ENCODE assay signal across 8 mouse cellular contexts in the genomic region with DNA sequence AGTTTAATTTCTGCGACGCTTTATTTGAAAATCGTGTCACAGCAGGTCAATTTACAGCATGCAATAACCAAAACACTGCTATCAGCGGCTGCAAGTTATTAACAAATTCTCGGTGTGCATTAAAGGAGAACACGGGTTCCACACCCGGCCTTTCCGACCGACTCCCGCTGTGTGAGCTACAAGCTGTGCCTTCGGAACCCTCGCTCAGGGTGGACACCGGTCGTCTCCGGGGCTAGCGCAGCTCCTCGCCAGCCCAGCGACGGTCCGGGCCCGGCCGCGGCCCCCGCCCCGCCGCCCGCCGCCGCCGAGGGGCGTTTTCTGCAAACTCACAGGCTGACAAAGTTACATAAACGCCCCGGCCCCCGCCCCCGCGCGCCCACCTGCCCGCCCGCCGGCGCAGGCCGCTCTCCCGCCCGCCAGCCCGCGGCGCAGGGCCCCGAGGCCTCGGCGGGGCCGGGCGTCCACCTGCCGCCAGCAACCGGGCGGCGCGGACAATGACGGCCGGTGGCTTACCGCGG. TPM values are rescaled to one million over a fixed set of nuclear protein-coding genes. Genes with fewer than 3 reads are reported as not detected.
DNase-seq lines count a peak whose midpoint lies in the region; ATAC-seq and TF ChIP-seq lines count a peak whose summit lies in the region.

No protein-coding gene starts in this region.

- H3K36me3 ChIP-seq in embryonic facial prominence, embryonic 10.5 days (replicated peaks), result no peaks in the 10 kb centered on the region; the same call in 1 of the 2 replicates
- no peaks in the 10 kb centered on the region for H3K36me3 ChIP-seq in heart, embryonic 13.5 days
- no peaks in the 10 kb centered on the region for H3K36me3 ChIP-seq in kidney, embryonic 16.5 days (ENCODE audit: insufficient read depth, low read length)
- H3K36me3 ChIP-seq in liver, postnatal 0 days (replicated peaks; ENCODE audit: insufficient read depth, low read length), result no peaks in the 10 kb centered on the region

- peak overlapping the region; percentile 89 for H3K4me2 ChIP-seq in heart, embryonic 13.5 days
- H3K4me2 ChIP-seq in kidney, embryonic 16.5 days (replicated peaks; ENCODE audit: low read depth, low read length), result peak overlapping the region; percentile 85
- H3K4me2 ChIP-seq in liver, postnatal 0 days (ENCODE audit: low read depth, low read length), result peak overlapping the region; percentile 95

- no peak for TF ChIP-seq EP300 in liver, postnatal 0 days (IDR thresholded peaks at IDR 0.05; ENCODE audit: low read depth)

- H3K27me3 ChIP-seq in embryonic facial prominence, embryonic 10.5 days (replicated peaks; ENCODE audit: low read depth, poor library complexity, severe bottlenecking), result no peaks in the 10 kb centered on the region
- no peaks in the 10 kb centered on the region for H3K27me3 ChIP-seq in heart, embryonic 13.5 days (replicated peaks)
- H3K27me3 ChIP-seq in kidney, embryonic 16.5 days (ENCODE audit: insufficient read depth, low read length), result no peaks in the 10 kb centered on the region
- H3K27me3 ChIP-seq in liver, postnatal 0 days (ENCODE audit: insufficient read depth, low read length), result no peaks in the 10 kb centered on the region

- TF ChIP-seq POLR2A in olfactory bulb, adult 2 months (IDR thresholded peaks at IDR 0.05; ENCODE audit: insufficient read depth, low read depth, low read length), result no peak

- no peaks in the 10 kb centered on the region for H3K9me3 ChIP-seq in embryonic facial prominence, embryonic 10.5 days
- no peaks in the 10 kb centered on the region for H3K9me3 ChIP-seq in heart, embryonic 13.5 days
- H3K9me3 ChIP-seq in kidney, embryonic 16.5 days (ENCODE audit: low read length), result no peaks in the 10 kb centered on the region
- H3K9me3 ChIP-seq in liver, postnatal 0 days (ENCODE audit: low read length), result no peaks in the 10 kb centered on the region

- DNase-seq in retina, embryonic 14.5 days (ENCODE audit: low spot score), result peak; percentile 53
- no peak for DNase-seq in retina, postnatal 1 day
- DNase-seq in embryonic facial prominence, embryonic 10.5 days (ENCODE audit: low spot score), result peak; percentile 73
- DNase-seq in liver, postnatal 0 days, result peak; percentile 66
- peak; percentile 44 for DNase-seq in urinary bladder, postnatal 14 days (ENCODE audit: low spot score)

- TF ChIP-seq CTCF in liver, postnatal 0 days (IDR thresholded peaks at IDR 0.05; ENCODE audit: low read depth), result no peak
- TF ChIP-seq CTCF in olfactory bulb, adult 2 months (IDR thresholded peaks at IDR 0.05; ENCODE audit: insufficient read depth, low read depth, low read length), result no peak

- H3K4me3 ChIP-seq in embryonic facial prominence, embryonic 10.5 days, result peak overlapping the region; percentile 86
- peak overlapping the region; percentile 91 for H3K4me3 ChIP-seq in heart, embryonic 13.5 days
- peak overlapping the region; percentile 84 for H3K4me3 ChIP-seq in kidney, embryonic 16.5 days (ENCODE audit: low read length)
- peak overlapping the region; percentile 81 for H3K4me3 ChIP-seq in liver, postnatal 0 days (ENCODE audit: low read depth, low read length)
- peak overlapping the region; percentile 85 for H3K4me3 ChIP-seq in olfactory bulb, adult 2 months (ENCODE audit: insufficient read depth, low read depth, low read length)

- peak overlapping the region; percentile 97 for H3K27ac ChIP-seq in embryonic facial prominence, embryonic 10.5 days (replicated peaks)
- peak overlapping the region; percentile 94 for H3K27ac ChIP-seq in heart, embryonic 13.5 days (replicated peaks)
- peak overlapping the region; percentile 96 for H3K27ac ChIP-seq in kidney, embryonic 16.5 days (ENCODE audit: low read length)
- peak overlapping the region; percentile 96 for H3K27ac ChIP-seq in liver, postnatal 0 days (ENCODE audit: low read depth)
- peak overlapping the region; percentile 90 for H3K27ac ChIP-seq in olfactory bulb, adult 2 months (ENCODE audit: insufficient read depth, low read depth, low read length)

- ATAC-seq in heart, embryonic 13.5 days (ENCODE audit: extremely low read depth, insufficient number of reproducible peaks, low FRiP score, low TSS enrichment), result no peak
- no peak; the same call in 1 of the 2 replicates for ATAC-seq in kidney, embryonic 16.5 days (ENCODE audit: low FRiP score, low TSS enrichment)
- ATAC-seq in liver, postnatal 0 days, result no peak

- WGBS in embryonic facial prominence, embryonic 10.5 days, result 1% methylated on average over 61 of the region's 61 CpGs
- 0% methylated on average over 44 of the region's 61 CpGs for WGBS in heart, embryonic 13.5 days
- under 1% methylated on average over 52 of the region's 61 CpGs for WGBS in kidney, embryonic 16.5 days
- under 1% methylated on average over 33 of the region's 61 CpGs for WGBS in liver, postnatal 0 days (ENCODE audit: insufficient replicate concordance)
- 3% methylated on average over 59 of the region's 61 CpGs for WGBS in olfactory bulb, adult 2 months

- H3K9ac ChIP-seq in heart, embryonic 13.5 days, result peak overlapping the region; percentile 96
- peak overlapping the region; percentile 92 for H3K9ac ChIP-seq in kidney, embryonic 16.5 days (replicated peaks; ENCODE audit: low read length)
- H3K9ac ChIP-seq in liver, postnatal 0 days (replicated peaks), result peak overlapping the region; percentile 88

- H3K4me1 ChIP-seq in embryonic facial prominence, embryonic 10.5 days, result peaks cover 43% of the 10 kb centered on the region
- peaks cover 42% of the 10 kb centered on the region for H3K4me1 ChIP-seq in heart, embryonic 13.5 days
- peaks cover 41% of the 10 kb centered on the region for H3K4me1 ChIP-seq in kidney, embryonic 16.5 days (ENCODE audit: insufficient read depth, low read length)
- H3K4me1 ChIP-seq in liver, postnatal 0 days (ENCODE audit: insufficient read depth), result peaks cover 18% of the 10 kb centered on the region
- peaks cover 22% of the 10 kb centered on the region for H3K4me1 ChIP-seq in olfactory bulb, adult 2 months (ENCODE audit: control insufficient read depth, insufficient read depth, low read length)

RNA-seq across cellular contexts. Expression of gene Hdac4, which starts 16.0 kb away (rescaled TPM):
- 20.8 and 21.6 TPM in 2 replicates for polyA plus RNA-seq in embryonic facial prominence, embryonic 10.5 days (2016; fragmentation: Nextera tagmentation; extraction: Ambion mirVana)
- polyA plus RNA-seq in heart, embryonic 13.5 days (2015; fragmentation: Nextera tagmentation; extraction: Ambion mirVana), result 8.4 and 9.0 TPM in 2 replicates
- 17.7 and 19.8 TPM in 2 replicates for polyA plus RNA-seq in kidney, embryonic 16.5 days (2015; fragmentation: Nextera tagmentation; extraction: Ambion mirVana)
- polyA plus RNA-seq in liver, postnatal 0 days (2015; fragmentation: Nextera tagmentation; extraction: Ambion mirVana), result 3.0 and 3.8 TPM in 2 replicates
- not detected in 2 replicates for polyA plus RNA-seq in olfactory bulb, adult 2 months (2012; ENCODE audit: insufficient read depth, insufficient read length, low replicate concordance, missing spikeins)
